Mouse (Mus musculus) embryonic facial prominence, embryonic 13.5 days (tissue): ENCODE measurements around the gene Itga4. TPM values are rescaled to one million over a fixed set of nuclear protein-coding genes. Genes with fewer than 3 reads are reported as not detected.
A peak's percentile ranks its signal among the peaks of the same experiment; 100 is the strongest.

ENCODE experiments used
- ATAC-seq: fragments of 200-750 bp; cut with Nextera tagmentation; 2 replicates; pipeline ENCODE4 v1.8.0; 2017; ENCODE audit warnings: low read depth; ENCODE audit not compliant: insufficient number of reproducible peaks, insufficient read depth, low FRiP score, low TSS enrichment
- H3K27ac ChIP-seq: fragments of 300-500 bp; sonication (generic); 2 replicates; pipeline ENCODE4 v1.5.1; 2015; ENCODE audit warnings: moderate library complexity, mild to moderate bottlenecking, inconsistent platforms
- H3K27me3 ChIP-seq: fragments of 300-500 bp; sonication (generic); 2 replicates; pipeline ENCODE4 v1.6.1; 2015; ENCODE audit warnings: mild to moderate bottlenecking, inconsistent platforms
- H3K36me3 ChIP-seq: fragments of 300-500 bp; sonication (generic); 2 replicates; pipeline ENCODE4 v1.6.1; 2015; ENCODE audit warnings: mild to moderate bottlenecking, inconsistent platforms
- H3K4me1 ChIP-seq: fragments of 300-500 bp; sonication (generic); 2 replicates; pipeline ENCODE4 v1.6.1; 2015; ENCODE audit warnings: inconsistent platforms
- H3K4me2 ChIP-seq: fragments of 300-500 bp; sonication (generic); 2 replicates; pipeline ENCODE4 v1.6.1; 2015; ENCODE audit warnings: moderate library complexity, mild to moderate bottlenecking, inconsistent platforms
- H3K4me3 ChIP-seq: fragments of 300-500 bp; sonication (generic); 2 replicates; pipeline ENCODE4 v1.5.1; 2015; ENCODE audit warnings: mild to moderate bottlenecking, inconsistent platforms
- H3K9ac ChIP-seq: fragments of 300-500 bp; sonication (generic); 2 replicates; pipeline ENCODE4 v1.6.1; 2015; ENCODE audit warnings: mild to moderate bottlenecking, inconsistent platforms
- H3K9me3 ChIP-seq: fragments of 300-500 bp; sonication (generic); 2 replicates; pipeline ENCODE4 v1.6.1; 2016; ENCODE audit warnings: inconsistent platforms
- WGBS: fragments of 180-500 bp; shearing (Covaris S2); methylation state at CpG from one replicate; pipeline ENCODE4 v1.1.7; 2015; ENCODE audit warnings: mixed read lengths; 5-methylcytosine and 5-hydroxymethylcytosine counted together
- polyA plus RNA-seq: library from polyadenylated mRNA; unstranded; fragments of >200 nt; fragmentation: Nextera tagmentation; extraction: Ambion mirVana; gene quantifications from 2 replicates; pipeline ENCODE4 v1.2.1, GENCODE M21; 2015

The Itga4 gene
- polyA plus RNA-seq, 1 experiment from 2014 or later, result 6.5 TPM

GRCm38 (mm10) chr2:79244743-79245142, 10.5 kb upstream of the Itga4 start:
- Histone ChIP-seq H3K27ac (no peak overlapping the region), H3K27me3 (no peaks in the 10 kb centered on the region), H3K4me3 (no peak overlapping the region), H3K4me2 (no peak overlapping the region), H3K4me1 (peaks cover 6% of the 10 kb centered on the region; the same call in 1 of the 2 replicates), H3K9me3 (no peaks in the 10 kb centered on the region), H3K36me3 (no peaks in the 10 kb centered on the region), H3K9ac (no peak overlapping the region)
- 88% methylated on average over 1 of the region's 1 CpGs for WGBS
- ATAC-seq, result no peak

GRCm38 (mm10) chr2:79248283-79248682, 6.9 kb upstream of the Itga4 start:
- H3K27ac ChIP-seq, result no peak overlapping the region
- no peaks in the 10 kb centered on the region for H3K9me3 ChIP-seq
- H3K4me3 ChIP-seq, result no peak overlapping the region
- H3K4me1 ChIP-seq, result peaks cover 10% of the 10 kb centered on the region
- WGBS, result 44% methylated on average over 5 of the region's 5 CpGs
- ATAC-seq, result no peak
- no peak overlapping the region for H3K9ac ChIP-seq
- H3K4me2 ChIP-seq, result no peak overlapping the region
- no peaks in the 10 kb centered on the region for H3K36me3 ChIP-seq
- H3K27me3 ChIP-seq, result peaks cover 3% of the 10 kb centered on the region; the same call in 1 of the 2 replicates

GRCm38 (mm10) chr2:79250510-79250909, 4.7 kb upstream of the Itga4 start:
- H3K4me2 ChIP-seq, result no peak overlapping the region
- H3K9ac ChIP-seq, result no peak overlapping the region
- ATAC-seq, result no peak
- no peak overlapping the region for H3K27ac ChIP-seq
- no peaks in the 10 kb centered on the region for H3K9me3 ChIP-seq
- H3K4me3 ChIP-seq, result no peak overlapping the region
- WGBS, result 10% methylated on average over 1 of the region's 1 CpGs
- H3K36me3 ChIP-seq, result no peaks in the 10 kb centered on the region
- H3K4me1 ChIP-seq, result peaks cover 25% of the 10 kb centered on the region
- peaks cover 9% of the 10 kb centered on the region; the same call in 1 of the 2 replicates for H3K27me3 ChIP-seq

- no peak overlapping the region for H3K4me3 ChIP-seq
- ATAC-seq, result no peak
- whole genome bisulfite sequencing, result 57% methylated on average over 8 of the region's 8 CpGs
- H3K4me1 ChIP-seq, result peaks cover 34% of the 10 kb centered on the region
- H3K36me3 ChIP-seq, result no peaks in the 10 kb centered on the region
- no peak overlapping the region for H3K4me2 ChIP-seq
- peaks cover 9% of the 10 kb centered on the region; the same call in 1 of the 2 replicates for H3K27me3 ChIP-seq
- H3K9ac ChIP-seq, result no peak overlapping the region
- H3K27ac ChIP-seq, result no peak overlapping the region
- no peaks in the 10 kb centered on the region for H3K9me3 ChIP-seq
Observed at GRCm38 (mm10) chr2:79253754-79254197, 1.4 kb upstream of the Itga4 start.

- H3K4me2 ChIP-seq, result peak overlapping the region; percentile 78
- no peaks in the 10 kb centered on the region for H3K9me3 ChIP-seq
- peaks cover 33% of the 10 kb centered on the region for H3K4me1 ChIP-seq
- H3K36me3 ChIP-seq, result no peaks in the 10 kb centered on the region
- ATAC-seq, result no peak
- H3K27ac ChIP-seq, result no peak overlapping the region
- peaks cover 9% of the 10 kb centered on the region; the same call in 1 of the 2 replicates for H3K27me3 ChIP-seq
- 52% methylated on average over 3 of the region's 3 CpGs for WGBS
- peak overlapping the region; percentile 49 for H3K4me3 ChIP-seq
- no peak overlapping the region for H3K9ac ChIP-seq
Observed at GRCm38 (mm10) chr2:79254588-79255191, 536 bp upstream of the Itga4 start.

GRCm38 (mm10) chr2:79256001-79256339, 744 bp downstream of the Itga4 start:
- Histone ChIP-seq H3K4me2 (peak overlapping the region; percentile 78), H3K4me3 (peak overlapping the region; percentile 49), H3K27ac (peak overlapping the region; percentile 8; the same call in 1 of the 2 replicates), H3K36me3 (no peaks in the 10 kb centered on the region), H3K27me3 (peaks cover 9% of the 10 kb centered on the region; the same call in 1 of the 2 replicates), H3K9ac (peak overlapping the region; percentile 65), H3K4me1 (peaks cover 30% of the 10 kb centered on the region), H3K9me3 (no peaks in the 10 kb centered on the region)
- 0 out of 2 replicates have a peak, but pooled peaks have one; percentile 13 for ATAC-seq
- WGBS, result 10% methylated on average over 7 of the region's 7 CpGs

GRCm38 (mm10) chr2:79256376-79256775, 1.1 kb downstream of the Itga4 start:
- H3K9ac ChIP-seq, result peak overlapping the region; percentile 65

GRCm38 (mm10) chr2:79256880-79257279, 1.7 kb downstream of the Itga4 start:
- H3K4me2 ChIP-seq, result peak overlapping the region; percentile 78
- peaks cover 30% of the 10 kb centered on the region for H3K4me1 ChIP-seq
- no peak for ATAC-seq
- H3K27ac ChIP-seq, result no peak overlapping the region
- no peaks in the 10 kb centered on the region for H3K36me3 ChIP-seq
- peak overlapping the region; percentile 49 for H3K4me3 ChIP-seq
- H3K9ac ChIP-seq, result no peak overlapping the region
- no peaks in the 10 kb centered on the region for H3K9me3 ChIP-seq
- peaks cover 9% of the 10 kb centered on the region; the same call in 1 of the 2 replicates for H3K27me3 ChIP-seq
- WGBS, result 11% methylated on average over 4 of the region's 4 CpGs

More at GRCm38 (mm10) chr2:79256376-79256775, 1.1 kb downstream of the Itga4 start:
- no peaks in the 10 kb centered on the region for H3K9me3 ChIP-seq
- peak overlapping the region; percentile 49 for H3K4me3 ChIP-seq
- 66% methylated on average over 1 of the region's 1 CpGs for WGBS
- H3K36me3 ChIP-seq, result no peaks in the 10 kb centered on the region
- no peak overlapping the region for H3K27ac ChIP-seq
- H3K4me2 ChIP-seq, result peak overlapping the region; percentile 78
- ATAC-seq, result no peak
- H3K27me3 ChIP-seq, result peaks cover 9% of the 10 kb centered on the region; the same call in 1 of the 2 replicates
- H3K4me1 ChIP-seq, result peaks cover 30% of the 10 kb centered on the region

- H3K4me2 ChIP-seq, result no peak overlapping the region; the same call in 1 of the 2 replicates
- peaks cover 9% of the 10 kb centered on the region; the same call in 1 of the 2 replicates for H3K27me3 ChIP-seq
- ATAC-seq, result no peak
- H3K9ac ChIP-seq, result no peak overlapping the region
- no peak overlapping the region for H3K27ac ChIP-seq
- H3K9me3 ChIP-seq, result no peaks in the 10 kb centered on the region
- H3K4me3 ChIP-seq, result no peak overlapping the region
- H3K36me3 ChIP-seq, result no peaks in the 10 kb centered on the region
- H3K4me1 ChIP-seq, result peaks cover 30% of the 10 kb centered on the region
- WGBS, result 74% methylated on average over 4 of the region's 4 CpGs
Observed at GRCm38 (mm10) chr2:79257411-79257810, 2.2 kb downstream of the Itga4 start.

- H3K27me3 ChIP-seq, result no peaks in the 10 kb centered on the region
- H3K9ac ChIP-seq, result no peak overlapping the region
- no peak overlapping the region for H3K27ac ChIP-seq
- H3K9me3 ChIP-seq, result no peaks in the 10 kb centered on the region
- no peak for ATAC-seq
- WGBS, result 59% methylated on average over 4 of the region's 4 CpGs
- peaks cover 25% of the 10 kb centered on the region for H3K4me1 ChIP-seq
- no peak overlapping the region for H3K4me2 ChIP-seq
- no peak overlapping the region for H3K4me3 ChIP-seq
- no peaks in the 10 kb centered on the region for H3K36me3 ChIP-seq
Observed at GRCm38 (mm10) chr2:79259326-79259725, 4.1 kb downstream of the Itga4 start.

GRCm38 (mm10) chr2:79265665-79266064, 10.4 kb downstream of the Itga4 start:
- no peak for ATAC-seq
- Histone ChIP-seq H3K9ac (no peak overlapping the region), H3K4me3 (no peak overlapping the region), H3K4me1 (no peaks in the 10 kb centered on the region), H3K27me3 (no peaks in the 10 kb centered on the region), H3K36me3 (no peaks in the 10 kb centered on the region), H3K4me2 (no peak overlapping the region), H3K9me3 (no peaks in the 10 kb centered on the region), H3K27ac (no peak overlapping the region)
- whole genome bisulfite sequencing, result 56% methylated on average over 4 of the region's 4 CpGs

GRCm38 (mm10) chr2:79266480-79266879, 11.3 kb downstream of the Itga4 start:
- no peaks in the 10 kb centered on the region for H3K27me3 ChIP-seq
- H3K4me1 ChIP-seq, result no peaks in the 10 kb centered on the region
- no peaks in the 10 kb centered on the region for H3K9me3 ChIP-seq
- no peak overlapping the region for H3K4me3 ChIP-seq
- no peak overlapping the region for H3K4me2 ChIP-seq
- no peak overlapping the region for H3K9ac ChIP-seq
- 91% methylated on average over 3 of the region's 3 CpGs for WGBS
- no peak overlapping the region for H3K27ac ChIP-seq
- ATAC-seq, result no peak
- H3K36me3 ChIP-seq, result no peaks in the 10 kb centered on the region
